Mouse (Mus musculus): ENCODE measurements around the gene 4933427D14Rik.

DNA sequence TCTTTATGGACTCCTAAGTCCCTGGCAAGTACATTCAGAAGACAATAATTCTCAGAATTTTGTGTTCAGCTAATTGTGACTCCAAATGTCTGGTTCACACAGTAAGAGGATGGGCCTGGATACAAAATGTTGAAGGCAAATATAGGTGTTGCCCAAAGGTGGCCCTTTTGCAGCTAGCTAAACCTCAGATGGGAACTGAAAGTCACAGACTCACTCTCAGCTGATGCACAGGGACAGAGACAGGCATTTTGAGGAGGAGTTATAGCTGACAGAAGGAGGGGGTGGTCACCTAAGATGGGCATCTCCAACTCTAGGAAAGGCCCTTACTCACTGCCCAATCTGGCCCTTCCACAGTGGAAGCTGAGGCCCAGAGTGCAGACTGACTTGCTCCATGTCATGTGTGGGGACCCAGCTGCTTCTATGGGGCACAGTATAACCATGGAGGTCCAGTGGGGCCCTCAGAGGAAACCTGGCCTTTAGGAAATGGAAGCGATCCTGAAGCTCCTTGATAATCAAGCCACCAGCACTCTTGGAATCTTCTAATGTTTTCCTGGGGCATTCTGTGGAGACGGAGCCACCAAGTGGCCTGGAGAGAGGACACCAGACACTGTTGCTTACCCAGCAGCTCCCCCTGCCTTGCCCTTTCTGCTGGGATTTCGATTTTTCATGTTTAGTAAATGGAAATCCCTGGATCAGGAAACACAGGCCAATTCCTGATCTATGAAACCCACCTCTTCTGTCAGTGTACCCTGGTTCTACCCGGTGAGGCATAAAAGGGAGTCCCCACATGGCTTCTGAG, 33.0 kb upstream of the 4933427D14Rik start:
- no peak for TF ChIP-seq CTCF (IDR thresholded peaks at IDR 0.05; ENCODE audit: low read depth, low read length)
- no peak for TF ChIP-seq TAL1 (conservative IDR thresholded peaks at IDR 0.05; ENCODE audit: low read depth, low read length)

Measured in G1E (cell line).